ENCODE assay signal across 8 mouse cellular contexts in genomic region chr9:108567931-108568419, GRCm38 (mm10). TPM values are rescaled to one million over a fixed set of nuclear protein-coding genes. Genes with fewer than 3 reads are reported as not detected.
DNase-seq lines count a peak whose midpoint lies in the region; ATAC-seq lines count a peak whose summit lies in the region.

No protein-coding gene starts in this region.

- DNase-seq in NIH3T3 (ENCODE audit: low read depth) = peak; percentile 22
- DNase-seq in natural killer cell, adult 2 months (ENCODE audit: low spot score in 2 of 2) = no peak
- no peak for DNase-seq in urinary bladder, postnatal 4 days (ENCODE audit: low spot score in 2 of 2)

- H3K4me3 ChIP-seq in erythroblast, embryonic 14.5 days (replicated peaks) = peak overlapping the region; percentile 73
- H3K4me3 ChIP-seq in heart, embryonic 13.5 days = peak overlapping the region; percentile 83
- H3K4me3 ChIP-seq in limb, embryonic 12.5 days (replicated peaks) = peak overlapping the region; percentile 64
- peak overlapping the region; percentile 80 for H3K4me3 ChIP-seq in midbrain, embryonic 13.5 days (replicated peaks)

- H3K27me3 ChIP-seq in erythroblast, embryonic 14.5 days (ENCODE audit: control insufficient read depth) = no peaks in the 10 kb centered on the region
- H3K27me3 ChIP-seq in heart, embryonic 13.5 days (replicated peaks) = no peaks in the 10 kb centered on the region
- no peaks in the 10 kb centered on the region for H3K27me3 ChIP-seq in limb, embryonic 12.5 days
- H3K27me3 ChIP-seq in midbrain, embryonic 13.5 days = no peaks in the 10 kb centered on the region

- peak overlapping the region; percentile 93 for H3K9ac ChIP-seq in heart, embryonic 13.5 days
- peak overlapping the region; percentile 78 for H3K9ac ChIP-seq in limb, embryonic 12.5 days (replicated peaks)
- peak overlapping the region; percentile 88 for H3K9ac ChIP-seq in midbrain, embryonic 13.5 days (replicated peaks)

- H3K36me3 ChIP-seq in erythroblast, embryonic 14.5 days (ENCODE audit: control insufficient read depth) = peaks cover 59% of the 10 kb centered on the region
- peaks cover 54% of the 10 kb centered on the region for H3K36me3 ChIP-seq in heart, embryonic 13.5 days
- peaks cover 55% of the 10 kb centered on the region for H3K36me3 ChIP-seq in limb, embryonic 12.5 days
- H3K36me3 ChIP-seq in midbrain, embryonic 13.5 days = peaks cover 55% of the 10 kb centered on the region

- peak overlapping the region; percentile 94 for H3K4me2 ChIP-seq in heart, embryonic 13.5 days
- H3K4me2 ChIP-seq in limb, embryonic 12.5 days = peak overlapping the region; percentile 97
- H3K4me2 ChIP-seq in midbrain, embryonic 13.5 days (replicated peaks) = peak overlapping the region; percentile 94

- no peak for ATAC-seq in erythroblast, adult 5-6 weeks (replicated peaks; ENCODE audit: low FRiP score, poor library complexity, severe bottlenecking)
- ATAC-seq in heart, embryonic 13.5 days (ENCODE audit: extremely low read depth, insufficient number of reproducible peaks, low FRiP score, low TSS enrichment) = no peak
- ATAC-seq in limb, embryonic 12.5 days (ENCODE audit: insufficient number of reproducible peaks, insufficient read depth, low FRiP score, low TSS enrichment, low read depth) = no peak
- ATAC-seq in midbrain, embryonic 13.5 days = no peak

- WGBS in heart, embryonic 13.5 days = 9% methylated on average over 18 of the region's 18 CpGs
- 11% methylated on average over 18 of the region's 18 CpGs for WGBS in limb, embryonic 12.5 days
- 9% methylated on average over 18 of the region's 18 CpGs for WGBS in midbrain, embryonic 13.5 days

- peak overlapping the region; percentile 96 for H3K27ac ChIP-seq in heart, embryonic 13.5 days (replicated peaks)
- H3K27ac ChIP-seq in limb, embryonic 12.5 days = peak overlapping the region; percentile 91
- peak overlapping the region; percentile 97 for H3K27ac ChIP-seq in midbrain, embryonic 13.5 days

- H3K9me3 ChIP-seq in erythroblast, embryonic 14.5 days (ENCODE audit: control insufficient read depth, low read length) = no peaks in the 10 kb centered on the region
- H3K9me3 ChIP-seq in heart, embryonic 13.5 days = no peaks in the 10 kb centered on the region
- no peaks in the 10 kb centered on the region for H3K9me3 ChIP-seq in limb, embryonic 12.5 days
- no peaks in the 10 kb centered on the region for H3K9me3 ChIP-seq in midbrain, embryonic 13.5 days

- peaks cover 82% of the 10 kb centered on the region for H3K4me1 ChIP-seq in erythroblast, embryonic 14.5 days (ENCODE audit: control insufficient read depth)
- peaks cover 40% of the 10 kb centered on the region for H3K4me1 ChIP-seq in heart, embryonic 13.5 days
- peaks cover 36% of the 10 kb centered on the region for H3K4me1 ChIP-seq in limb, embryonic 12.5 days (replicated peaks)
- H3K4me1 ChIP-seq in midbrain, embryonic 13.5 days (replicated peaks) = peaks cover 46% of the 10 kb centered on the region

RNA-seq across cellular contexts. Expression of gene Ndufaf3, which starts 0.7 kb away (rescaled TPM):
- polyA plus RNA-seq in erythroblast, embryonic 14.5 days (2012) = 1.1 and 4.7 TPM in 2 replicates
- total RNA-seq in erythroblast, adult 5-6 weeks (2015; ENCODE audit: low replicate concordance) = 8.3 and 15.9 TPM in 2 replicates
- 3.1 and 4.2 TPM in 2 replicates for total RNA-seq in erythroblast, adult 5-6 weeks (2017; ENCODE audit: low replicate concordance)
- polyA plus RNA-seq in heart, embryonic 13.5 days (2015; fragmentation: Nextera tagmentation; extraction: Ambion mirVana) = 53.5 TPM in 2 replicates
- polyA plus RNA-seq in limb, embryonic 12.5 days (2016; fragmentation: Nextera tagmentation; extraction: Ambion mirVana) = 50.6 and 53.8 TPM in 2 replicates
- polyA plus RNA-seq in midbrain, embryonic 13.5 days (2015; fragmentation: Nextera tagmentation; extraction: Ambion mirVana) = 73.7 and 79.2 TPM in 2 replicates

RNA-seq across cellular contexts. Expression of gene Dalrd3, which starts 1.7 kb away (rescaled TPM):
- 6.0 and 7.1 TPM in 2 replicates for polyA plus RNA-seq in erythroblast, embryonic 14.5 days (2012)
- 26.8 and 47.5 TPM in 2 replicates for total RNA-seq in erythroblast, adult 5-6 weeks (2015; ENCODE audit: low replicate concordance)
- 10.3 and 11.4 TPM in 2 replicates for total RNA-seq in erythroblast, adult 5-6 weeks (2017; ENCODE audit: low replicate concordance)
- polyA plus RNA-seq in heart, embryonic 13.5 days (2015; fragmentation: Nextera tagmentation; extraction: Ambion mirVana) = 86.6 and 92.1 TPM in 2 replicates
- 197 and 230 TPM in 2 replicates for polyA plus RNA-seq in limb, embryonic 12.5 days (2016; fragmentation: Nextera tagmentation; extraction: Ambion mirVana)
- 321 and 345 TPM in 2 replicates for polyA plus RNA-seq in midbrain, embryonic 13.5 days (2015; fragmentation: Nextera tagmentation; extraction: Ambion mirVana)

RNA-seq across cellular contexts. Expression of gene Impdh2, which starts 7.9 kb away (rescaled TPM):
- polyA plus RNA-seq in erythroblast, embryonic 14.5 days (2012) = 4.0 and 4.4 TPM in 2 replicates
- 64.2 and 120 TPM in 2 replicates for total RNA-seq in erythroblast, adult 5-6 weeks (2015; ENCODE audit: low replicate concordance)
- total RNA-seq in erythroblast, adult 5-6 weeks (2017; ENCODE audit: low replicate concordance) = 50.0 and 52.2 TPM in 2 replicates
- polyA plus RNA-seq in heart, embryonic 13.5 days (2015; fragmentation: Nextera tagmentation; extraction: Ambion mirVana) = 99.5 and 107 TPM in 2 replicates
- polyA plus RNA-seq in limb, embryonic 12.5 days (2016; fragmentation: Nextera tagmentation; extraction: Ambion mirVana) = 201 and 213 TPM in 2 replicates
- polyA plus RNA-seq in midbrain, embryonic 13.5 days (2015; fragmentation: Nextera tagmentation; extraction: Ambion mirVana) = 108 and 115 TPM in 2 replicates

RNA-seq across cellular contexts. Expression of gene Wdr6, which starts 10.6 kb away (rescaled TPM):
- polyA plus RNA-seq in erythroblast, embryonic 14.5 days (2012) = 0.24 and 0.45 TPM in 2 replicates
- 2.1 and 4.0 TPM in 2 replicates for total RNA-seq in erythroblast, adult 5-6 weeks (2015; ENCODE audit: low replicate concordance)
- 1.5 and 1.7 TPM in 2 replicates for total RNA-seq in erythroblast, adult 5-6 weeks (2017; ENCODE audit: low replicate concordance)
- polyA plus RNA-seq in heart, embryonic 13.5 days (2015; fragmentation: Nextera tagmentation; extraction: Ambion mirVana) = 61.7 and 64.1 TPM in 2 replicates
- 237 TPM in 2 replicates for polyA plus RNA-seq in limb, embryonic 12.5 days (2016; fragmentation: Nextera tagmentation; extraction: Ambion mirVana)
- polyA plus RNA-seq in midbrain, embryonic 13.5 days (2015; fragmentation: Nextera tagmentation; extraction: Ambion mirVana) = 364 and 380 TPM in 2 replicates

RNA-seq across cellular contexts. Expression of gene P4htm, which starts 29.5 kb away (rescaled TPM):
- 0.02 and 0.03 TPM in 2 replicates for polyA plus RNA-seq in erythroblast, embryonic 14.5 days (2012)
- total RNA-seq in erythroblast, adult 5-6 weeks (2015; ENCODE audit: low replicate concordance) = not detected in 2 replicates
- 1.8 TPM in 1 of 2 replicates, not detected in the other for total RNA-seq in erythroblast, adult 5-6 weeks (2017; ENCODE audit: low replicate concordance)
- polyA plus RNA-seq in heart, embryonic 13.5 days (2015; fragmentation: Nextera tagmentation; extraction: Ambion mirVana) = 19.5 and 20.0 TPM in 2 replicates
- 11.6 and 11.7 TPM in 2 replicates for polyA plus RNA-seq in limb, embryonic 12.5 days (2016; fragmentation: Nextera tagmentation; extraction: Ambion mirVana)
- 24.6 and 27.7 TPM in 2 replicates for polyA plus RNA-seq in midbrain, embryonic 13.5 days (2015; fragmentation: Nextera tagmentation; extraction: Ambion mirVana)

Comparison
In these comparisons a context has a peak if more than half of its experiments do, and no peak if none do; other contexts are left out.
1. RNA of gene Dalrd3, which starts 1.7 kb away (polyA plus RNA-seq): 321 to 345 TPM in midbrain, embryonic 13.5 days, 197 to 230 TPM in limb, embryonic 12.5 days and 86.6 to 92.1 TPM in heart, embryonic 13.5 days; 6.0 to 7.1 TPM in erythroblast, embryonic 14.5 days; every median in the first group is over 10 times any median in the second.
2. RNA of gene Impdh2, which starts 7.9 kb away (polyA plus RNA-seq): 201 to 213 TPM in limb, embryonic 12.5 days, 108 to 115 TPM in midbrain, embryonic 13.5 days and 99.5 to 107 TPM in heart, embryonic 13.5 days; 4.0 to 4.4 TPM in erythroblast, embryonic 14.5 days; every median in the first group is over 10 times any median in the second.
3. Peak in every context shown above with its lines, with median percentiles within 50 percentile points of each other: H3K4me3 ChIP-seq, H3K27ac ChIP-seq, H3K4me2 ChIP-seq and H3K9ac ChIP-seq.